Mouse (Mus musculus): ENCODE results near the gene Dnph1. TPM values are rescaled to one million over a fixed set of nuclear protein-coding genes. Genes with fewer than 3 reads are reported as not detected.
"Not testable (repeated sequence)": the region's sequence is repeated elsewhere in the genome, so short reads cannot be mapped to it uniquely, and the experiment has no call there.

Gene Dnph1
- polyA plus RNA-seq, 1 experiment from 2014 or later, result 77.2 TPM

DNA sequence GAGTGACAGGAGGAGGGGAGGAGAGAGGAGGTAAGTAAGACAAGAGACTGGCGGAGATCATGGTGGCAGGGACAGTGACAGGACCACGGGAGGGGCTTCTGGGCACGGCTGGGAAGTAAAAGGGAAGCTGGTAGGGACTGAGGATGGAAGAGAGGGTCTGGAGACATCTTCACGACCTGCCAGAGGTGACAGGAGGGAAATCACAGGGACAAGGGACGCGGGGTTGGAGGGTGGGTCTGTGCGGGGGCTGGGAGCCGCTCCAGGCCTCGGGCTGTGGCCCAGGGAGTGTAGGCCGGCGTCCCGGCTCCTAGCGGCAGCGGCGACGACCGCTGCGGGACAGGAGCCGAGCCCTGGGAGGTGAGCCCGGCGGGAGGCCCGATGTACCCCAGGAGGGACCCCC is 9.5 kb upstream of the Dnph1 start:
- Histone ChIP-seq H3K4me1 (ENCODE audit: control insufficient read depth, insufficient read depth, low read length) (peaks cover 22% of the 10 kb centered on the region), H3K27ac (ENCODE audit: low read depth, low read length) (no peak overlapping the region), H3K27me3 (ENCODE audit: control insufficient read depth, insufficient read depth, low read length) (peaks cover 23% of the 10 kb centered on the region; the same call in 1 of the 2 replicates), H3K9ac (ENCODE audit: low read length) (peak overlapping the region; percentile 90), H3K4me3 (ENCODE audit: low read depth, low read length) (peak overlapping the region; percentile 87), H3K9me3 (ENCODE audit: control insufficient read depth, low read length) (no peaks in the 10 kb centered on the region), H3K36me3 (ENCODE audit: control insufficient read depth, insufficient read depth, low read length) (no peaks in the 10 kb centered on the region), H3K4me2 (peak overlapping the region; percentile 82)
- DNase-seq (ENCODE audit: low spot score, missing footprints), result peak; percentile 92
- 0% methylated on average over 18 of the region's 22 CpGs for WGBS
- peak; percentile 33 for ATAC-seq (ENCODE audit: low FRiP score)

DNA sequence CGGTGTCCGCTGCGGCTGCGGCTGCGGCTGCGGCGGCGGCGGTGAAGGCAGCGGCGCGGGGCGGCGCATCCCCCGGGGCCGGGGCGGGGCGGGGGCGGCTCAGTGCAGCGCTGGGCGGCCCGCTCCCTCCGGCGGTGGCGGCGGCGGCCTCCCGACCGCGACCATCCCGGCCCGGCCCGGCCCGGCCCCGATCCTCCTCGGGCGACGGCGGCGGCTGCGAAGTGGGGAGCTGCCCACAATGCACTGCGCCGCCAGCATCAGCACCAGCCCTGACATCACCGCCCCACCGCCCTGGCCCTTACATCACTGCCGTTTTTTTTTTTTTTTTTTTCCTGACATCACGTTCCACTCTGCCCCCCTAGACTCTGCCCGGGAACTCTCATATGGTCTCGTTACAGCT is 9.1 kb upstream of the Dnph1 start, which contains the start of gene Ttbk1:
Gene Ttbk1 (minus strand): TSS at position 245 of the 400 bp plus-strand sequence.
- Histone ChIP-seq H3K36me3 (ENCODE audit: control insufficient read depth, insufficient read depth, low read length) (no peaks in the 10 kb centered on the region), H3K27ac (ENCODE audit: low read depth, low read length) (no peak within 1 kb of the TSS), H3K4me1 (ENCODE audit: control insufficient read depth, insufficient read depth, low read length) (peaks cover 22% of the 10 kb centered on the region), H3K27me3 (ENCODE audit: control insufficient read depth, insufficient read depth, low read length) (peaks cover 23% of the 10 kb centered on the region; the same call in 1 of the 2 replicates), H3K9ac (ENCODE audit: low read length) (peak within 1 kb of the TSS; percentile 90), H3K4me3 (ENCODE audit: low read depth, low read length) (peak within 1 kb of the TSS; percentile 87), H3K4me2 (peak within 1 kb of the TSS; percentile 82), H3K9me3 (ENCODE audit: control insufficient read depth, low read length) (no peaks in the 10 kb centered on the region)
- ATAC-seq (ENCODE audit: low FRiP score), result peak; percentile 82
- peak; percentile 88 for DNase-seq (ENCODE audit: low spot score, missing footprints)
- WGBS, result 2% methylated on average over 36 of the region's 49 CpGs

DNA sequence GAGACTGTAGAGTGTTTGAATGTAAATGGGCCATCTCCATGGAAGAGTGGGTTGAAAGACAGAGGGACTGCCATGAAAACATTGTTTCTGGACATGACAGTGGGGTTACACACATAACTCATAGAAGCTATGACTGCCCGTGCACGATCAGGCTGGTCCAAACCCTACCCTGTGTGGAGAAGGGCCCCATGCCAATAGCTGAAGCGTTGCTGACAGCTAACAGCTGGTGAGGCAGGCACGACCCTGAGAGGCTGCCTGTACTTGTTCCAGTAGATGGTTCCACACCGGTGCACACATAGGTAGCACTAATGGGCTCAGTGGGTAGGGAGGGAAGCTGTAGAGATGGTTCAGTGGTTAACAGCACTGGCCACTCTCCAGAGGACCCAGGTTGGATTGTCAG is 1.0 kb upstream of the Dnph1 start:
- Histone ChIP-seq H3K27ac (ENCODE audit: low read depth, low read length) (no peak overlapping the region), H3K4me2 (no peak overlapping the region), H3K36me3 (ENCODE audit: control insufficient read depth, insufficient read depth, low read length) (peaks cover 2% of the 10 kb centered on the region; the same call in 1 of the 2 replicates), H3K9ac (ENCODE audit: low read length) (no peak overlapping the region), H3K4me3 (ENCODE audit: low read depth, low read length) (no peak overlapping the region), H3K27me3 (ENCODE audit: control insufficient read depth, insufficient read depth, low read length) (no peaks in the 10 kb centered on the region), H3K9me3 (ENCODE audit: control insufficient read depth, low read length) (no peaks in the 10 kb centered on the region), H3K4me1 (ENCODE audit: control insufficient read depth, insufficient read depth, low read length) (peaks cover 4% of the 10 kb centered on the region; the same call in 1 of the 2 replicates)
- no peak for DNase-seq (ENCODE audit: low spot score, missing footprints)
- WGBS, result 87% methylated on average over 5 of the region's 5 CpGs
- no peak for ATAC-seq (ENCODE audit: low FRiP score)

DNA sequence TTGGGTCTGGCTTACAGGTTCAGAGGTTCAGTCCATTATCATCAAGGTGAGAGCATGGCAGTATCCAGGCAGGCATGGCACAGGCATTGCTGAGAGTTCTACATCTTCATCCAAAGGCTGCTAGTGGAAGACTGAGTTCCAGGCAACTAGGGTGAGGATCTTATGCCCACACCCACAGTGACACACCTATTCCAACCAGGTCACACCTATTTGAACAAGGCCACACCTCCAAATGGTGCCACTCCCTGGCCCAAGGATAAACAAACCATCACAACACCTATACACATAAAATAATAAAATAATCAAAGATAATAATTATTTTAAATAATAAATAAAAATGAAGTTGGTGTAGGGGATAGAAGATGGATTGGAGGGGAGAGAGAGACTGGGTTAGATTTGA is 430 bp upstream of the Dnph1 start:
- not testable (repeated sequence) for H3K9me3 ChIP-seq (ENCODE audit: control insufficient read depth, low read length); H3K4me1 ChIP-seq (ENCODE audit: control insufficient read depth, insufficient read depth, low read length); H3K27me3 ChIP-seq (ENCODE audit: control insufficient read depth, insufficient read depth, low read length); ATAC-seq (ENCODE audit: low FRiP score); DNase-seq (ENCODE audit: low spot score, missing footprints); H3K36me3 ChIP-seq (ENCODE audit: control insufficient read depth, insufficient read depth, low read length); H3K4me3 ChIP-seq (ENCODE audit: low read depth, low read length); H3K27ac ChIP-seq (ENCODE audit: low read depth, low read length); H3K9ac ChIP-seq (ENCODE audit: low read length); H3K4me2 ChIP-seq

DNA sequence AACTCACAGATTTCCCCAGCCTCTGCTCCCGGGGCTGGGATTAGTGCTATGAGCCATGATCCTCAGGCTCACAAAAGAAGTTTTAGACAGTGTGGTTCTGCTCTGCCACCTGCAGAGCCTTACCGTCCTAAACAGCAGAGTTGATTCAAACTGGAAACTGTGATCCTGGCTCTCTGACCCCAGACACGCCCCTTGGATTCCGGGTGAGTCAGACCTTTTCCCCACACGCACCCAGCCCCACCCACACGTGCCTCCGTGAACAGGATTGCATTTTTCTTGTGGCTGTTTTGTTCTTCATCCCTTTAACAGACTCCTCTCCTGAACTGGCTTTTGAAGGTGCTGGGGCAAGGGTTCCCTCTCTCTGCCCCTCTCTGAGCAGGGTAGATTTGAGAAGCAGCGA is 1.4 kb downstream of the Dnph1 start:
- no peak overlapping the region for H3K4me2 ChIP-seq
- peaks cover 4% of the 10 kb centered on the region; the same call in 1 of the 2 replicates for H3K4me1 ChIP-seq (ENCODE audit: control insufficient read depth, insufficient read depth, low read length)
- H3K27ac ChIP-seq (ENCODE audit: low read depth, low read length), result no peak overlapping the region
- H3K9me3 ChIP-seq (ENCODE audit: control insufficient read depth, low read length), result no peaks in the 10 kb centered on the region
- no peak overlapping the region for H3K9ac ChIP-seq (ENCODE audit: low read length)
- no peak for DNase-seq (ENCODE audit: low spot score, missing footprints)
- no peaks in the 10 kb centered on the region for H3K27me3 ChIP-seq (ENCODE audit: control insufficient read depth, insufficient read depth, low read length)
- no peak for ATAC-seq (ENCODE audit: low FRiP score)
- H3K36me3 ChIP-seq (ENCODE audit: control insufficient read depth, insufficient read depth, low read length), result peaks cover 2% of the 10 kb centered on the region; the same call in 1 of the 2 replicates
- 68% methylated on average over 8 of the region's 8 CpGs for WGBS
- H3K4me3 ChIP-seq (ENCODE audit: low read depth, low read length), result no peak overlapping the region

DNA sequence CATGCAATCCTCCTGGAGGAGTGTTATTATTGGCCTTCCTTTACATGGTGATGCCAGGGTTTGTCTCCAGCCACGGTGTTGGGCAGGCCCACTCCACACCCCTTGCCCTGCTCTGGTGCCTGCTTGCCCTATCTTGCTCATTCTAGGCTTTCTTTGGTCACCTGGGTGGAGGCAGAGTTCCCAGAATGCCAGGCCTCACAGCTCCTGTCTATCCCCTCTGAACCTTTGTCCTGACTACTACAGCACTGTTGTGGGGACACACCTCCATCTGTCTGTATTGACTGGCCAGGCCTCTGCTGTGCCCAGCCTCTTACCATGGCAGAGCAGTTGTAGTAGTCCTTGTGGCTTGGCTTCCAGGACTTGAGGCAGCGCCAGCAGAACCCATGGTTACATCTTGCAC is 6.3 kb downstream of the Dnph1 start:
- Histone ChIP-seq H3K4me1 (ENCODE audit: control insufficient read depth, insufficient read depth, low read length) (no peaks in the 10 kb centered on the region; the same call in 1 of the 2 replicates), H3K36me3 (ENCODE audit: control insufficient read depth, insufficient read depth, low read length) (peaks cover 2% of the 10 kb centered on the region; the same call in 1 of the 2 replicates), H3K4me2 (no peak overlapping the region), H3K9ac (ENCODE audit: low read length) (no peak overlapping the region), H3K9me3 (ENCODE audit: control insufficient read depth, low read length) (no peaks in the 10 kb centered on the region), H3K27me3 (ENCODE audit: control insufficient read depth, insufficient read depth, low read length) (no peaks in the 10 kb centered on the region), H3K4me3 (ENCODE audit: low read depth, low read length) (no peak overlapping the region), H3K27ac (ENCODE audit: low read depth, low read length) (no peak overlapping the region)
- DNase-seq (ENCODE audit: low spot score, missing footprints) (no peak), ATAC-seq (ENCODE audit: low FRiP score) (no peak)
- 81% methylated on average over 2 of the region's 2 CpGs for WGBS

DNA sequence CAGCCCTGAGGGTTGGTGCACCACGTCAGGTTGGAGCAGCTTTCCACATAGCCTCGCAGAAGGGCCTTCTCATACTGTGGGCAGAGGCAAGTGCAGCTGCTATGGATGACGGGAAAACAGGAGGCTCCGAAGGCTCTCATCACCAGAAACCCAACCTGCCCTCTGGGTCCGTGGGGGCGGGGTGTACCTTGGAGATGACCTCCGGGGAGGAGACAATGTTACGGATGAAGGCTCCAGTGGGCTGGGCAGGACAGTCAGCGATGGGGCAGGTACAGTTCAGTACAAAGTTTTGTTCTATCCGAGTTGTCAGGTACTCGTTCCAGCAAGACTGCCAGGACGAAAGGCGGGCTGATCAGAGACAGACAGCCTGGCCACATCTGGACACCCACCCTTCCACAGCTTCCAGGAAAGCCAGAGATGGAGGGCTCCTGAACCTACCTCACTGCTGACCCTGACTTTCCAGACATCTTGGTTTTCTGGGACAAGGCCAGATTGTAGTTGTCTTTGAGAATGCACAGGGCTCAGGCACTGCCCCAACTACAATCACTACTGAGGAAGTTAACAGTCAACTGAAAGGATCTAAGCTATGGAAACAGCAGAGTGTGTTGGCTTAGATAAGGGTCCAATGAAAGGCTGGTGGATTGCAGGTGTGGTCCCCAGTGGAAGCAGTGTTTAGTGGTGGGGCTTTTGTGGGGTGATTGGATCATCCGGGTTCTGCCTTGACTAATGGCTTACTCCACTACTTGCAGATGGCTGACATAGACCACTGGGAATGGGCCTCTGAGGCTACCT is 7.5 kb downstream of the Dnph1 start:
- Histone ChIP-seq H3K4me1 (ENCODE audit: control insufficient read depth, insufficient read depth, low read length) (no peaks in the 10 kb centered on the region), H3K27me3 (ENCODE audit: control insufficient read depth, insufficient read depth, low read length) (no peaks in the 10 kb centered on the region), H3K4me2 (no peak overlapping the region), H3K4me3 (ENCODE audit: low read depth, low read length) (no peak overlapping the region), H3K9ac (ENCODE audit: low read length) (no peak overlapping the region), H3K27ac (ENCODE audit: low read depth, low read length) (no peak overlapping the region), H3K9me3 (ENCODE audit: control insufficient read depth, low read length) (no peaks in the 10 kb centered on the region), H3K36me3 (ENCODE audit: control insufficient read depth, insufficient read depth, low read length) (peaks cover 2% of the 10 kb centered on the region; the same call in 1 of the 2 replicates)
- DNase-seq (ENCODE audit: low spot score, missing footprints) (no peak), ATAC-seq (ENCODE audit: low FRiP score) (no peak)
- WGBS, result 85% methylated on average over 14 of the region's 14 CpGs

DNA sequence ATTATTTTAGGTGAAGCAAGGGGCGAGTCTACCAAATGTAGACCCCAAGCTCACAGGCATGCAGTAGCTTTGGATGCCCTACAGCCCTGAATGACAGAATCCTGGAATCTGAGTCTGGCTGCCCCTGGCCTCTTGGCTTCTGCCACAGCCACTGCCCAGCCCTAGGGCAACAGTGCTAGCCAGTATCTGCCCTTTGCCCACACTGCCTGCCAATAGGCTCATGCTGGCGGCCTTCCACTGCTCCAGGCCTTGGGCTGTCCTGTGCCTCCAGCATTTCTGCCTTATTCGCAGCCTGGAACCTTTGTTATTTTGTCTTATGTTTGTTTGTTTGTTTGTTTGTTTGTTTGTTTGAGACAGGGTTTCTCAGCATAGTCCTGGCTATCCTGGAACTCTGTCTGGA is 9.1 kb downstream of the Dnph1 start:
- no peak overlapping the region for H3K4me3 ChIP-seq (ENCODE audit: low read depth, low read length)
- 83% methylated on average over 3 of the region's 3 CpGs for WGBS
- no peak overlapping the region for H3K27ac ChIP-seq (ENCODE audit: low read depth, low read length)
- H3K4me1 ChIP-seq (ENCODE audit: control insufficient read depth, insufficient read depth, low read length), result no peaks in the 10 kb centered on the region
- H3K9ac ChIP-seq (ENCODE audit: low read length), result no peak overlapping the region
- no peaks in the 10 kb centered on the region; the same call in 1 of the 2 replicates for H3K36me3 ChIP-seq (ENCODE audit: control insufficient read depth, insufficient read depth, low read length)
- no peaks in the 10 kb centered on the region for H3K27me3 ChIP-seq (ENCODE audit: control insufficient read depth, insufficient read depth, low read length)
- H3K9me3 ChIP-seq (ENCODE audit: control insufficient read depth, low read length), result no peaks in the 10 kb centered on the region
- H3K4me2 ChIP-seq, result no peak overlapping the region
- no peak for ATAC-seq (ENCODE audit: low FRiP score)
- no peak for DNase-seq (ENCODE audit: low spot score, missing footprints)

DNA sequence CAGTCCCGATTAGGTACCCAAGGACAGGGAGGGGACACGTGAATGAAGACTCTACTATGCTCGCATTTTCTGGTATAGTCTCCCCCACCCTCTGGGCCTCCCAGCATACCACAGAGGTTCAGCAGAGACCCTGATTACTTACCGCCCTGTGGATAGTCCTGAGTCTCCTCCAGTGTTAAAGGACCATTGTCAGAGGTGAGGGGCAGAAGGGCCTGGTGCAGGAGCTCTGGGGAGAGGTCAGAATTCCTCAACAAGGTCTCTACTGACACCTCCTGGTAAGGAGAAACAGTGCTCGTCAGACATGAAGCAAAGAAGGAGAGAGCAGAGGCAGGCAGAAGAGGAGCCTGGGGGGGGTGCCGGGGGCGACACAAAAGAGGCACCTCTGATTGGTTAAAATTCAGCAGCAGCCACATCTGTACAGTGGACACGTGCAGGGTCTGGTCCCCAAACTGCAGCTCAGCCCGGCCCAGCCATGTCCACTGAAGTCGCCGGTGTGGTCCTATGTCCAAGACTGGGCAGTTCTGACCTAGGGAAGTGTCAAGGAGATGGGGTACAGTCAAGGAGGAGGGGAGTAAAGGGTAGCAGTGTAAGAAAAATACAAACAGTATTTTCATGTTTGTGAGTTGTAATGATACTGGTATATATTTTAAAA is 14.7 kb downstream of the Dnph1 start:
- no peak overlapping the region for H3K27ac ChIP-seq (ENCODE audit: low read depth, low read length)
- 47% methylated on average over 11 of the region's 11 CpGs for WGBS
- peak; percentile 87 for DNase-seq (ENCODE audit: low spot score, missing footprints)
- peak; percentile 67 for ATAC-seq (ENCODE audit: low FRiP score)
- H3K4me2 ChIP-seq, result no peak overlapping the region
- H3K9ac ChIP-seq (ENCODE audit: low read length), result no peak overlapping the region
- no peaks in the 10 kb centered on the region for H3K9me3 ChIP-seq (ENCODE audit: control insufficient read depth, low read length)
- H3K27me3 ChIP-seq (ENCODE audit: control insufficient read depth, insufficient read depth, low read length), result no peaks in the 10 kb centered on the region
- H3K36me3 ChIP-seq (ENCODE audit: control insufficient read depth, insufficient read depth, low read length), result no peaks in the 10 kb centered on the region
- H3K4me1 ChIP-seq (ENCODE audit: control insufficient read depth, insufficient read depth, low read length), result no peaks in the 10 kb centered on the region
- H3K4me3 ChIP-seq (ENCODE audit: low read depth, low read length), result no peak overlapping the region

All from midbrain, embryonic 11.5 days (tissue).